In the genomic region with DNA sequence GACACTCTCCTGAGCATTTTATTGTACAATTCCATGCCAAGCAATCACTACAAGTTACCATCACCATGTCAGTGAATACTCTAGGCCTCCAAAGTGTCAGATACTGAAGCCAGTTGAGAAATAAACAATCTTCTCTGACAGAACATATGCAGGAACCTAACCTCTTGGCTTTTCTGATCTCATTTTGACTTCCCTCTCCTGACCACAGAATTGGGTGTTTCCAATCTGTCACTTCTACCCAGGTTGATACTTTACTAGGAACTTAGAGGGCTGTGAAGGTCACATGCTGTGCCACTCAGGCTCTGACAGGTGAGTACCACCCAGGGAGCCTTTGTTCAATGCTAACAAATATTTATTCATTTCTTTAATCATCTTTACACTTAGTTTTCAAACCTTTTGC, we compare ENCODE assay signal across 26 mouse cellular contexts. TPM values are rescaled to one million over a fixed set of nuclear protein-coding genes. Genes with fewer than 3 reads are reported as not detected.
DNase-seq lines count a peak whose midpoint lies in the region; ATAC-seq and TF ChIP-seq lines count a peak whose summit lies in the region.
"Had no signal": no experiment of that assay in that cellular context is flagged by ENCODE, and none has a peak within 500 bp of the region (broad histone marks: within the 10 kb centered on the region; RNA-seq: fewer than 3 reads in every experiment).

No protein-coding gene starts in this region.

- H3K4me2 ChIP-seq in lung, postnatal 0 days (replicated peaks; ENCODE audit: low read depth, low read length), result no peak overlapping the region
- H3K4me2 ChIP-seq: forebrain, embryonic 13.5 days; hindbrain, embryonic 15.5 days; stomach, embryonic 15.5 days had no signal

- H3K4me3 ChIP-seq in lung, postnatal 0 days (ENCODE audit: low read depth, low read length), result no peak overlapping the region
- H3K4me3 ChIP-seq: embryonic facial prominence, embryonic 10.5 days; forebrain, embryonic 13.5 days; hindbrain, embryonic 15.5 days; stomach, embryonic 15.5 days had no signal

- TF ChIP-seq EP300 in lung, postnatal 0 days (IDR thresholded peaks at IDR 0.05), result no peak

- no peak overlapping the region for H3K27ac ChIP-seq in lung, postnatal 0 days (ENCODE audit: low read length)
- H3K27ac ChIP-seq: embryonic facial prominence, embryonic 10.5 days; forebrain, embryonic 13.5 days; hindbrain, embryonic 15.5 days; kidney, postnatal 0 days; stomach, embryonic 15.5 days had no signal

- no peak for TF ChIP-seq CTCF in lung, postnatal 0 days (IDR thresholded peaks at IDR 0.05)

- no peak overlapping the region for H3K9ac ChIP-seq in lung, postnatal 0 days (replicated peaks; ENCODE audit: low read depth)
- H3K9ac ChIP-seq: forebrain, embryonic 13.5 days; hindbrain, embryonic 15.5 days; stomach, embryonic 15.5 days had no signal

- no peak for ATAC-seq in lung, postnatal 0 days
- ATAC-seq in megakaryocyte, adult 5-6 weeks (ENCODE audit: poor library complexity, severe bottlenecking), result peak; percentile 47; the same call in 1 of the 2 replicates
- ATAC-seq: forebrain, embryonic 13.5 days; midbrain, embryonic 16.5 days had no signal

- no peaks in the 10 kb centered on the region for H3K36me3 ChIP-seq in lung, postnatal 0 days (ENCODE audit: insufficient read depth, low read length)
- H3K36me3 ChIP-seq: embryonic facial prominence, embryonic 10.5 days; hindbrain, embryonic 15.5 days; stomach, embryonic 15.5 days had no signal

- H3K4me1 ChIP-seq in lung, postnatal 0 days (ENCODE audit: insufficient read depth, low read depth, low read length), result no peaks in the 10 kb centered on the region
- H3K4me1 ChIP-seq: embryonic facial prominence, embryonic 10.5 days; forebrain, embryonic 13.5 days; hindbrain, embryonic 15.5 days; stomach, embryonic 15.5 days had no signal

- no peaks in the 10 kb centered on the region for H3K27me3 ChIP-seq in lung, postnatal 0 days (replicated peaks; ENCODE audit: insufficient read depth, low read length)
- H3K27me3 ChIP-seq: forebrain, embryonic 13.5 days; hindbrain, embryonic 15.5 days; stomach, embryonic 15.5 days had no signal

- no peaks in the 10 kb centered on the region for H3K9me3 ChIP-seq in lung, postnatal 0 days (ENCODE audit: low read length)
- H3K9me3 ChIP-seq: embryonic facial prominence, embryonic 10.5 days; forebrain, embryonic 13.5 days; hindbrain, embryonic 15.5 days; stomach, embryonic 15.5 days had no signal

- peak; percentile 50 for DNase-seq in lung, postnatal 25 days (ENCODE audit: low spot score)
- DNase-seq in lung, postnatal 0 days (ENCODE audit: low spot score), result no peak
- peak; percentile 52 to 60 for DNase-seq in B cell, adult 2 months
- peak; percentile 90 for DNase-seq in T-cell, adult 2 months (ENCODE audit: low spot score)
- DNase-seq in adrenal gland, postnatal 25 days, result no peak
- no peak for DNase-seq in embryo, embryonic 11 days
- DNase-seq in testis, postnatal 10 days (ENCODE audit: low spot score), result no peak
- DNase-seq: adrenal gland, postnatal 14 days; cerebellum, adult 18-20 months; cerebellum, postnatal 36 days; heart, adult 18-20 months; heart, postnatal 36 days; kidney, adult 18-20 months; lung, postnatal 10 days had no signal

RNA-seq across cellular contexts. Expression of a gene that starts 13.3 kb away (rescaled TPM):
- polyA plus RNA-seq in lung, postnatal 0 days (2015; fragmentation: Nextera tagmentation; extraction: Ambion mirVana), result 5.6 and 6.6 TPM in 2 replicates
- 35.8 and 41.7 TPM in 2 replicates for total RNA-seq in megakaryocyte, adult 5-6 weeks (2015)
- 6.0 and 7.4 TPM in 2 replicates for total RNA-seq in megakaryocyte, adult 5-6 weeks (2017)
- 3.4 and 3.6 TPM in 2 replicates for total RNA-seq in adrenal gland, postnatal 25 days (2021)

RNA-seq across cellular contexts. Expression of a gene that starts 26.1 kb away (rescaled TPM):
- polyA plus RNA-seq in lung, postnatal 0 days (2015; fragmentation: Nextera tagmentation; extraction: Ambion mirVana), result 11.2 and 12.6 TPM in 2 replicates
- total RNA-seq in megakaryocyte, adult 5-6 weeks (2015), result 1.7 and 3.0 TPM in 2 replicates
- 1.7 and 2.4 TPM in 2 replicates for total RNA-seq in megakaryocyte, adult 5-6 weeks (2017)
- 1.4 TPM in 1 of 2 replicates, not detected in the other for total RNA-seq in adrenal gland, postnatal 25 days (2021)

RNA-seq across cellular contexts. Expression of a gene that starts 42.6 kb away (rescaled TPM):
- 1.1 and 1.2 TPM in 2 replicates for polyA plus RNA-seq in lung, postnatal 0 days (2015; fragmentation: Nextera tagmentation; extraction: Ambion mirVana)
- total RNA-seq in megakaryocyte, adult 5-6 weeks (2015), result 412 and 535 TPM in 2 replicates
- total RNA-seq in megakaryocyte, adult 5-6 weeks (2017), result 446 and 496 TPM in 2 replicates
- total RNA-seq in adrenal gland, postnatal 25 days (2021), result 1.2 TPM in 1 of 2 replicates, not detected in the other
- total RNA-seq: gastrocnemius, adult 8-10 months; layer of hippocampus, adult 18-20 months; left cerebral cortex, postnatal 25 days had no signal
- polyA plus RNA-seq: embryonic facial prominence, embryonic 10.5 days; forebrain, embryonic 13.5 days; hindbrain, embryonic 15.5 days had no signal

RNA-seq across cellular contexts. Expression of a gene that starts 47.7 kb away (rescaled TPM):
- polyA plus RNA-seq in lung, postnatal 0 days (2015; fragmentation: Nextera tagmentation; extraction: Ambion mirVana), result 0.05 and 0.07 TPM in 2 replicates
- total RNA-seq in megakaryocyte, adult 5-6 weeks (2015), result 0.09 and 0.13 TPM in 2 replicates
- not detected in 2 replicates for total RNA-seq in megakaryocyte, adult 5-6 weeks (2017)
- total RNA-seq in adrenal gland, postnatal 25 days (2021), result 0.24 TPM in 1 of 2 replicates, not detected in the other
- total RNA-seq: adrenal gland, postnatal 14 days; gastrocnemius, adult 8-10 months; layer of hippocampus, adult 18-20 months; left cerebral cortex, postnatal 25 days had no signal
- polyA plus RNA-seq: embryonic facial prominence, embryonic 10.5 days; forebrain, embryonic 13.5 days; hindbrain, embryonic 15.5 days; liver, embryonic 16.5 days; midbrain, embryonic 16.5 days; neural tube, embryonic 11.5 days had no signal

Comparison
In these comparisons a context has a peak if more than half of its experiments do, and no peak if none do; other contexts are left out.
1. DNase-seq: peak in lung, postnatal 25 days (single experiment), B cell, adult 2 months (2 of 2) and T-cell, adult 2 months (single experiment); none in lung, postnatal 0 days (single experiment), adrenal gland, postnatal 25 days (single experiment), embryo, embryonic 11 days (single experiment) and testis, postnatal 10 days (single experiment).
2. RNA of a gene that starts 42.6 kb away (total RNA-seq): 412 to 535 TPM in megakaryocyte, adult 5-6 weeks; 1.2 TPM in adrenal gland, postnatal 25 days; every median in the first group is over 100 times any median in the second.